In genomic region chr7:100919809-100920107, GRCm38 (mm10) we compare ENCODE assay signal across 9 mouse cellular contexts. TPM values are rescaled to one million over a fixed set of nuclear protein-coding genes. Genes with fewer than 3 reads are reported as not detected.
DNase-seq lines count a peak whose midpoint lies in the region; ATAC-seq lines count a peak whose summit lies in the region.
"Had no signal": no experiment of that assay in that cellular context is flagged by ENCODE, and none has a peak within 500 bp of the region (broad histone marks: within the 10 kb centered on the region; RNA-seq: fewer than 3 reads in every experiment).

No protein-coding gene starts in this region.

- H3K4me1 ChIP-seq in intestine, embryonic 14.5 days (replicated peaks; ENCODE audit: control insufficient read depth, insufficient read depth, low read length), result peaks cover 66% of the 10 kb centered on the region
- H3K4me1 ChIP-seq in liver, embryonic 13.5 days (replicated peaks), result peaks cover 31% of the 10 kb centered on the region
- H3K4me1 ChIP-seq in midbrain, embryonic 14.5 days (ENCODE audit: control insufficient read depth, insufficient read depth, low read length), result peaks cover 13% of the 10 kb centered on the region

- peak overlapping the region; percentile 24 for H3K4me2 ChIP-seq in intestine, embryonic 14.5 days (ENCODE audit: low read length)
- H3K4me2 ChIP-seq in liver, embryonic 13.5 days, result no peak overlapping the region
- no peak overlapping the region for H3K4me2 ChIP-seq in midbrain, embryonic 14.5 days (ENCODE audit: low read length)

- no peaks in the 10 kb centered on the region for H3K27me3 ChIP-seq in intestine, embryonic 14.5 days (replicated peaks; ENCODE audit: control insufficient read depth, insufficient read depth, low read length)
- peaks cover 3% of the 10 kb centered on the region; the same call in 1 of the 2 replicates for H3K27me3 ChIP-seq in liver, embryonic 13.5 days
- H3K27me3 ChIP-seq in midbrain, embryonic 14.5 days (ENCODE audit: control insufficient read depth, insufficient read depth, low read length), result no peaks in the 10 kb centered on the region
- H3K27me3 ChIP-seq: Patski had no signal

- ATAC-seq in intestine, embryonic 14.5 days (replicated peaks; ENCODE audit: low FRiP score, low TSS enrichment, low read depth), result peak; percentile 18; the same call in 1 of the 2 replicates
- 0 out of 2 replicates have a peak, but pooled peaks have one; percentile 16 for ATAC-seq in liver, embryonic 13.5 days (ENCODE audit: low read depth)
- no peak for ATAC-seq in midbrain, embryonic 14.5 days (ENCODE audit: low FRiP score, low TSS enrichment)
- ATAC-seq: Patski had no signal

- no peak overlapping the region for H3K4me3 ChIP-seq in intestine, embryonic 14.5 days (ENCODE audit: low read depth, low read length)
- no peak overlapping the region for H3K4me3 ChIP-seq in liver, embryonic 13.5 days (replicated peaks)
- no peak overlapping the region for H3K4me3 ChIP-seq in midbrain, embryonic 14.5 days (replicated peaks; ENCODE audit: low read depth, low read length)

- peak overlapping the region; percentile 80 for H3K27ac ChIP-seq in intestine, embryonic 14.5 days (ENCODE audit: low read depth)
- H3K27ac ChIP-seq in liver, embryonic 13.5 days, result 0 out of 2 replicates have a peak overlapping the region, but pooled peaks have one; percentile 39
- H3K27ac ChIP-seq in midbrain, embryonic 14.5 days (replicated peaks; ENCODE audit: low read depth, low read length), result no peak overlapping the region

- DNase-seq in NIH3T3 (ENCODE audit: low read depth), result peak; percentile 75
- DNase-seq in embryo, embryonic 11 days, result peak; percentile 79
- DNase-seq in intestine, embryonic 14.5 days (ENCODE audit: low spot score), result no peak
- DNase-seq in liver, embryonic 13.5 days, result no peak
- DNase-seq in cerebellum, postnatal 36 days, result no peak
- DNase-seq in right cerebral cortex, adult 18-20 months, result no peak
- no peak for DNase-seq in midbrain, embryonic 14.5 days
- no peak for DNase-seq in adrenal gland, adult 8-10 months

- no peak overlapping the region for H3K9ac ChIP-seq in intestine, embryonic 14.5 days (ENCODE audit: low read length)
- no peak overlapping the region for H3K9ac ChIP-seq in liver, embryonic 13.5 days
- H3K9ac ChIP-seq in midbrain, embryonic 14.5 days (replicated peaks; ENCODE audit: low read length), result no peak overlapping the region

- H3K36me3 ChIP-seq in intestine, embryonic 14.5 days (ENCODE audit: control insufficient read depth, insufficient read depth, low read length), result peaks cover 49% of the 10 kb centered on the region
- no peaks in the 10 kb centered on the region for H3K36me3 ChIP-seq in liver, embryonic 13.5 days
- no peaks in the 10 kb centered on the region for H3K36me3 ChIP-seq in midbrain, embryonic 14.5 days (ENCODE audit: control insufficient read depth, insufficient read depth, low read length)

- WGBS in intestine, embryonic 14.5 days, result 3% methylated on average over 2 of the region's 2 CpGs
- WGBS in liver, embryonic 13.5 days (ENCODE audit: insufficient replicate concordance), result 37% methylated on average over 2 of the region's 2 CpGs
- 34% methylated on average over 2 of the region's 2 CpGs for WGBS in midbrain, embryonic 14.5 days

- no peaks in the 10 kb centered on the region for H3K9me3 ChIP-seq in intestine, embryonic 14.5 days (ENCODE audit: control insufficient read depth, low read length)
- H3K9me3 ChIP-seq in liver, embryonic 13.5 days (replicated peaks), result no peaks in the 10 kb centered on the region
- H3K9me3 ChIP-seq in midbrain, embryonic 14.5 days (ENCODE audit: control insufficient read depth, low read length), result no peaks in the 10 kb centered on the region

RNA-seq across cellular contexts. Expression of gene Arhgef17, which starts 12.1 kb away (rescaled TPM):
- 12.9 and 14.2 TPM in 2 replicates for polyA plus RNA-seq in intestine, embryonic 14.5 days (2014; fragmentation: Nextera tagmentation; extraction: Ambion mirVana)
- 0.53 and 0.83 TPM in 2 replicates for polyA plus RNA-seq in liver, embryonic 13.5 days (2015; fragmentation: Nextera tagmentation; extraction: Ambion mirVana)
- polyA plus RNA-seq in midbrain, embryonic 14.5 days (2014; fragmentation: Nextera tagmentation; extraction: Ambion mirVana), result 12.1 and 13.2 TPM in 2 replicates
- 100 to 1,000 TPM in 3 of 4 experiments, 10 to 100 TPM in 1; 95.8 to 118 (median 108) TPM for total RNA-seq in adrenal gland, adult 8-10 months (2022)

RNA-seq across cellular contexts. Expression of gene P2ry6, which starts 54.7 kb away (rescaled TPM):
- 11.1 and 11.9 TPM in 2 replicates for polyA plus RNA-seq in intestine, embryonic 14.5 days (2014; fragmentation: Nextera tagmentation; extraction: Ambion mirVana)
- 2.7 and 3.2 TPM in 2 replicates for polyA plus RNA-seq in liver, embryonic 13.5 days (2015; fragmentation: Nextera tagmentation; extraction: Ambion mirVana)
- polyA plus RNA-seq in midbrain, embryonic 14.5 days (2014; fragmentation: Nextera tagmentation; extraction: Ambion mirVana), result 1.8 and 2.7 TPM in 2 replicates
- 1 to 10 TPM; 5.4 to 9.5 (median 6.5) TPM for total RNA-seq in adrenal gland, adult 8-10 months (2022)

RNA-seq across cellular contexts. Expression of gene Relt, which starts 56.5 kb away (rescaled TPM):
- polyA plus RNA-seq in intestine, embryonic 14.5 days (2014; fragmentation: Nextera tagmentation; extraction: Ambion mirVana), result 1.9 and 2.0 TPM in 2 replicates
- polyA plus RNA-seq in liver, embryonic 13.5 days (2015; fragmentation: Nextera tagmentation; extraction: Ambion mirVana), result 15.3 and 16.7 TPM in 2 replicates
- polyA plus RNA-seq in midbrain, embryonic 14.5 days (2014; fragmentation: Nextera tagmentation; extraction: Ambion mirVana), result 3.9 and 4.5 TPM in 2 replicates
- total RNA-seq in adrenal gland, adult 8-10 months (2022), result 1 to 10 TPM; 1.2 to 1.8 (median 1.5) TPM

Comparison
In these comparisons a context has a peak if more than half of its experiments do, and no peak if none do; other contexts are left out.
1. DNase-seq: peak in NIH3T3 (single experiment) and embryo, embryonic 11 days (single experiment); none in intestine, embryonic 14.5 days (single experiment), liver, embryonic 13.5 days (single experiment), cerebellum, postnatal 36 days (0 of 2), right cerebral cortex, adult 18-20 months (single experiment), midbrain, embryonic 14.5 days (single experiment) and adrenal gland, adult 8-10 months (single experiment).